Mouse (Mus musculus): ENCODE results near the gene Apbb2.

- TF ChIP-seq POLR2A (IDR thresholded peaks at IDR 0.05; ENCODE audit: borderline replicate concordance, insufficient read depth, low read length) (no peak), CTCF (IDR thresholded peaks at IDR 0.05; ENCODE audit: borderline replicate concordance, insufficient read depth, low read depth, low read length) (no peak)
Observed at GRCm38 (mm10) chr5:66586236-66586745, 32.3 kb downstream of the Apbb2 start.
